Mouse (Mus musculus) left cerebral cortex, adult 2 months (tissue): Measurements from ENCODE around the gene Runx1. TPM values are rescaled to one million over a fixed set of nuclear protein-coding genes. Genes with fewer than 3 reads are reported as not detected.

Experiments
- DNase-seq, 2 experiments: peaks; one replicate each; pipeline ENCODE4 v3.0.0; 2021 to 2022; ENCODE audit warnings: low spot score in 2 of 2, mixed read lengths in 1 of 2; ENCODE audit errors: extremely low spot score in 1 of 2
- H3K27ac ChIP-seq: fragments of 200-600 bp; 2 replicates; pipeline ENCODE4 v1.8.1; 2022
- H3K4me3 ChIP-seq: fragments of 200-600 bp; 2 replicates; pipeline ENCODE4 v1.8.1; 2022
- CTCF ChIP-seq: fragments of 200-600 bp; IDR thresholded peaks from 2 replicates; pipeline ENCODE4 v1.8.1; 2022; ENCODE audit warnings: antibody characterized with exemption, mild to moderate bottlenecking, moderate library complexity
- intact Hi-C: fragments of 180-260 bp; cut with DNase I; formaldehyde crosslinking; loops from one replicate; pipeline ENCODE4 v1.15.1; 2025
- total RNA-seq, 2 experiments: library from RNA; stranded (reverse); gene quantifications; 2 replicates each; pipeline ENCODE4 v1.2.3; 2021

Runx1 gene
- total RNA-seq, 2 experiments from 2014 or later: 1.3 to 1.7 TPM

DNA sequence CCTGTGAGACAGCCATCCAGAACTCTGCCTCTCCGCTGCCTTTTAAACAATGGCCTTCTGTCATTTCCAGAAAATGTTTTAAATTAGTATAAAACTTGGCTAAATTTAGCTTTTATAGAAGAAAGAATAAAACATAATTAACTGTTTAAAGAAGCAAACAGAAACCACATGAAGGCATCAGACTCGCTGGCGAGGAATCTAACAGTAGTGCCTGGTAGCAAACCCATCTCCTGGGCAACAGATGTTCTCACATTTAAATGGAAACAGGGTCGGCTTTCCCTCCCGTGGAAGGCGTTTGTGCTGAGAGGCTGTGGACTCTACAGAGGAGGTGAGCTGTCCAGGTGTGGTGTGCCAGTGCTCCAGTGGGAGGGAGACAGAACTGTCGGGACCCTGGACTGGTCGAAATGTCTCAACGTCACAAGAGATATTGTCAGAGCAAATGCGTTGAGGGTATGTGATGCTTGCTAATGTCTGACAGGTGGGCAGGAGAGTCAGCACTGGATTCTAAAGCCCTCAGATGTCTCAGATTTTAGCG is 87.4 kb downstream of the Runx1 start:
- DNase-seq: no peak
- no peak overlapping the region for H3K4me3 ChIP-seq
- no peak overlapping the region for H3K27ac ChIP-seq
- intact Hi-C loops: no loop called here
- no peak for TF ChIP-seq CTCF

DNA sequence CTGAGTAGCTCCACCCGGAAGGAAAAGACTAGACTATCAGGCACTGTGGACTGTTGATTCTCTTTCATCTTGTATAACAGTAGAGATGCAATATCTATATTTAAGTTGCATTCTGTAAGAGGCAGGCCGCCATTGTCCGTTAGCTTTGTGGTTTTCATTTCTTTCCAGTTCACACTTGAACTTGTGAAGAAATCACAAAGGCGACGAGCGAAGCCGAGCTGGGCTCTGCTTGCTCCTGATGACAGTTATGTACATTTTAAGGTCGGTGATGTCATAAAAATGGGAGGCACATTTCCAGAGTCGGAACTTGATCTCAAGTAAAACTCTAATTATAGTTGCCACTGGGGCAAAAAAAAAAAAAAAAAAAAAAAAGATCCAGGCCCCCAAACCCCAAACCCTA is 99.1 kb downstream of the Runx1 start:
- no peak overlapping the region for H3K4me3 ChIP-seq
- intact Hi-C loops: no loop called here
- no peak overlapping the region for H3K27ac ChIP-seq
- no peak for DNase-seq
- TF ChIP-seq CTCF: no peak

DNA sequence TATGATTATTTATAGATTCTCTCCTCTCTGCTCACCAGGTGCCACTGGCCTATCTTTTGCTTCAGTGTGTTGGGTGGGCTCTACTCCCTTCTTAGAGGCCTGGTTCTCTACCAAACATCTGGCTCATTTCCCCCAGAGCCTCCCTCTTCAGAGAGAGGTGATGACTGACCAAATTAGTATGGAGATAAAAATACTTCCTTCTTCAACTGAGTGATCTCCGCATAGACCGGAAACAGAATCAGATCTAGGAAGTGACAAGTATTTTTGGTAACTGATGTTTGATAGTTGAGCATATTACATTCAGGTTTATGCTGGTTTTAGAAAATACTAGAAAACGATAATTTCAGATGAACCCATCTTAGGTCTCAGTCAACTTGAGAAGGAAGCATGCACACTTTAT is 101.4 kb downstream of the Runx1 start:
- TF ChIP-seq CTCF: no peak
- no peak for DNase-seq
- no peak overlapping the region for H3K4me3 ChIP-seq
- H3K27ac ChIP-seq: no peak overlapping the region
- intact Hi-C loops: no loop called here

DNA sequence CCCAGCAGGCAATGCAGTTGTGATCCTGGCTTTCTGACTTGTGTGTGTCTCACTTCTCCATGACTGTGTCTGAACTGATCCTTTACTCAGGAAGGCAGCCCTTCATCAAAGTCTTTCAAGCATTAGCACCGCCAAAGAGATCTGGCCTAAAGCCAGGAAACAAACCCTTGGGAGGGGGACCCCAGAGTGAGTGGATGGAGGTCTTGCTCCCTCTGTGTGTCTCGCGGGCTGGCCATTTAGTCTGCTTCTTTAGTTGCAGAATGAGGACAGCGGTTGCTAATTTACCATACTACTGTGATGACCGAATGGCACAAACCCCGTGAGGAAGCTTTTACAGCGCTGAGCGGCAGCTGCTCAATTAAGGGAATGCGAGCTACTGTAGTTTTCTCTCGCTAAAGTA is 105.3 kb downstream of the Runx1 start:
- no peak for DNase-seq

DNA sequence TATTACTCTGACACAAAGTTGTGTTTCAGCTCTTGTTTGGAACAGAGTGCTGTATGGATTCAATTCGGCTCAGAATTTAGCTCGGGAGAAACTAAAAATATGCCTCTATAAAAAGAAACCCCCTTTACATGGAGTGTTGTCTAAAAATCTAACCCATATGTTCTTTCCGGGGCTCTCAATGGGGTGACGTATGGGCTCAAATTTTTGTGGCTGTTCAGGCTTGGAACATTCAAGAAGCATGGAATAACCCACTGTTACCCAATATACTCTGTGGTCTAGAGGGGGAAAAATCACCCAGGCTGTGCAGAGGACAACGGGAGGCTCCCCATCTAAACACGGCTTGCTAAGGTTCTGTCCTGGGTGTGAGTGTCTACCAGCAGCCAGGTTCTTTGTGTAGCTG is 106.2 kb downstream of the Runx1 start:
- Histone ChIP-seq H3K27ac (no peak overlapping the region), H3K4me3 (no peak overlapping the region)
- no peak for DNase-seq
- intact Hi-C loops: no loop called here
- TF ChIP-seq CTCF: no peak

More for the DNA sequence above, 105.3 kb downstream of the Runx1 start:
- Histone ChIP-seq H3K27ac (no peak overlapping the region), H3K4me3 (no peak overlapping the region)
- no peak for TF ChIP-seq CTCF
- intact Hi-C loops: no loop called here

DNA sequence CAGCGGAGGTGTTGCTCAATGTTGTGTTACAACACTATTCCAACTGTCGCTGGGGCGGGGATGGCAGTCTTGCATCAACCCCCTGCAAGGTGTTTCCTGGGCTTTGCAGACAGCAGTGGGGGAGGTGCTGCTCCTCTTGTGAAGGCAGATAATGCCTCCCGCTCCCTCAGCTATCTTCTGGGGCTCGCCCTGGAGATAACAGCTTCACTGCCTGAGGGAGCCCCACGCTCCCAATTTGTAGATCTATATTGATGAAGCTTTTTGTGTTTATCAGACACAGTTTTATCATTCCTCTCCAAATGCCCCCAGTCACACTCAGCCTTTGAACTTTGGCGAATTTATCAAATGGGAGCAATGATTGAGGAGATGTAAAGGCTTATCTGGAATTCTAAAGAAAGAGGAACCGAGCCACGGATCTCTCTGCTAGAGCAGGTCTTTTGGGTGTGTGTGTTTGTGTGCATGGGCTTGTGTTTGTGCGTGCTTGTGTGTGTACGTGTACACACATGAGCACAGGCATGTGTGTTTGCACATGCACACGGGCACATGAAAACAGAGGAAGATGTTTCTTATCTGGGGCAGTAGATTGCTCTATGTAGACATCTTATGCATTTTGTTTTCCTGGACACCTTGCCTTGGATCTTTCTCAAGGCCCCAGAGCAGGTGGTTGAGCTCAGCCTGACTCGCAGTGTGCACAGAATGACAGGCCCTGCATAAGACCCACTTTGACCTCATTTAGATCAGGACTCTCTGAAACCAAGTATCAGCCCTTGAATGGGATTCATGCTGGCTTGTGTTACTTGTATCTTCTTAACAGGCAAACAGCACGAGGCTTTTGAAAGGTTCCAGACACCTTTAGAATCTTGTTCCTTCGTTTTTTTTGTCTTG is 110.1 kb downstream of the Runx1 start:
- TF ChIP-seq CTCF: no peak
- Histone ChIP-seq H3K4me3 (no peak overlapping the region), H3K27ac (no peak overlapping the region)
- intact Hi-C loops: no loop called here
- no peak for DNase-seq

DNA sequence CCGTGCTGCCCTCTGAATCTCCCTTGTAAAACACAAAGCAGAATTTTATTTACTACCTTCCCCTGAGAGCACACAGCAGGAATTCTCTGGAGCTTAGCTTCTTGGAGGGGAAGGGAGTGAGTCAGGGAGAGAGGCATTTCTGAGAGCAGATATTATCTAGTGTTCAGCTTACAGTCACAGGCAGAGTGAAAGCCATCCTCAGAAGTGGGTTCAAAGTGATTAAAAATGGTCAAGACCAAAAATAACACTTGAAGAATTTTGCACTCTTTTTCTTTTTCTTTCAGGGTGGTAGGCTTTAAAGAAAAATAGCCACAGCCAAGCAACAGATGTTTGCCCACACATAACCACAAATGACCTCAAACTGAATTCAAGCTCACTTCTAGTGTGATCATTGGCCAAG is 115.8 kb downstream of the Runx1 start:
- H3K27ac ChIP-seq: no peak overlapping the region
- no peak for DNase-seq
- intact Hi-C loops: no loop called here
- TF ChIP-seq CTCF: no peak
- H3K4me3 ChIP-seq: no peak overlapping the region

DNA sequence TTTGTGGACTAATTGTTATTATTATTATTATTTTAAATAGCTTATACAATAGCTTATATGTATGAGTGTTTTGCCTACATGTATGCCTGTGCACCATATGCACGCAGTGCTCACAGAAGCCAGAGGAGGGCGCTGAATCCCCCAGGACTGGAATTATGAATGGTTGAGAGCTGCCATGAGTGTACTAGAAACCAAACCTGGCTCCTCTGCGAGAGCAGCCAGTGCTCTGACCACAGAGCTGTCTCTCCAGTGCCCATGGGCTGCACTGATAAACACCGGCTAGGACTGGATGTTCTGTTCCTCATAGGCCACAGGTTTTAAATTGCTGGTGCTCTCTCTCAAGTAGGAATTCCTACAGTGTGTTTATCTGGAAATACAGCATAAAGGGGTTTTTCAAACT is 117.2 kb downstream of the Runx1 start:
- TF ChIP-seq CTCF: no peak; the same call in 1 of the 2 replicates
- intact Hi-C loops: no loop called here
- Histone ChIP-seq H3K27ac (no peak overlapping the region), H3K4me3 (no peak overlapping the region)
- DNase-seq: no peak

DNA sequence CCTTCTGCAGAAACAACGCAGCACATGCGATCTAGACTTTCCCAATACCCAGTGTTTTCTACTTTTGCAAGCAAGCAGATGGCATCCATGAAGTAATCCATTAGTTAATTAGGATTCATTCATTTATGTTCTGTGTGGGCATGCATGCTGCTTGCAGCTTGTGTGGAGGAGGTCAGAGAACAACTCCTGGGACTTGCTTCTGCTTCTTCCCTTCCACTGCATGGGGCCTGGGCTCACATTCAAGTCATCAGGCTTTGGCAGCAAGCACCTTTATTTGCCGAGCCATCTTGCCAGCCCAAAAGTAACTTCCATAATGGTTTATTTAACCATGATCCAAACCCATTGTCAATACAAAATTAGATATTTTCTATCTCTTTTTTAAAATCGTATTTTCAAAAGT is 118.2 kb downstream of the Runx1 start:
- Histone ChIP-seq H3K4me3 (no peak overlapping the region), H3K27ac (no peak overlapping the region)
- DNase-seq: no peak
- intact Hi-C loops: no loop called here
- TF ChIP-seq CTCF: no peak

DNA sequence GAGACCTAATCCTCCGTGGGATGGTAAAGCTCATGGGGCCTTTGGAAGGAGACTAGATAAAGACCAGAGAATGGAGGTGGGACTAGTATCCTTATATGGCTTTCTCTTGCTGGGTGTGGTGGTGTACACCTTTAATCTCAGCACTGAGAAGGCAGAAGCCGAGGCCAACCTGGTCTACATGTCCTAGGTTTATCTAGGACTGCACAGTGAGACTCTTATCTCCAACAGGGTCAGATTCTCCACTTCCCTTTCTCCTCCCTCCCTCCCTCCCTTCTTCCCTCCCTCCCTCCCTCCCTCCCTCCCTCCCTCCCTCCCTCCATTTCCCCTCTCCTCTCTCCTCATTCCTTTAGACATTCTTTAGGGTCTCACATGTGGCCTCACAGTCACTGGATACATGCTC is 118.8 kb downstream of the Runx1 start:
- no peak for TF ChIP-seq CTCF
- no peak overlapping the region for H3K4me3 ChIP-seq
- intact Hi-C loops: no loop called here
- H3K27ac ChIP-seq: no peak overlapping the region
- no peak for DNase-seq

DNA sequence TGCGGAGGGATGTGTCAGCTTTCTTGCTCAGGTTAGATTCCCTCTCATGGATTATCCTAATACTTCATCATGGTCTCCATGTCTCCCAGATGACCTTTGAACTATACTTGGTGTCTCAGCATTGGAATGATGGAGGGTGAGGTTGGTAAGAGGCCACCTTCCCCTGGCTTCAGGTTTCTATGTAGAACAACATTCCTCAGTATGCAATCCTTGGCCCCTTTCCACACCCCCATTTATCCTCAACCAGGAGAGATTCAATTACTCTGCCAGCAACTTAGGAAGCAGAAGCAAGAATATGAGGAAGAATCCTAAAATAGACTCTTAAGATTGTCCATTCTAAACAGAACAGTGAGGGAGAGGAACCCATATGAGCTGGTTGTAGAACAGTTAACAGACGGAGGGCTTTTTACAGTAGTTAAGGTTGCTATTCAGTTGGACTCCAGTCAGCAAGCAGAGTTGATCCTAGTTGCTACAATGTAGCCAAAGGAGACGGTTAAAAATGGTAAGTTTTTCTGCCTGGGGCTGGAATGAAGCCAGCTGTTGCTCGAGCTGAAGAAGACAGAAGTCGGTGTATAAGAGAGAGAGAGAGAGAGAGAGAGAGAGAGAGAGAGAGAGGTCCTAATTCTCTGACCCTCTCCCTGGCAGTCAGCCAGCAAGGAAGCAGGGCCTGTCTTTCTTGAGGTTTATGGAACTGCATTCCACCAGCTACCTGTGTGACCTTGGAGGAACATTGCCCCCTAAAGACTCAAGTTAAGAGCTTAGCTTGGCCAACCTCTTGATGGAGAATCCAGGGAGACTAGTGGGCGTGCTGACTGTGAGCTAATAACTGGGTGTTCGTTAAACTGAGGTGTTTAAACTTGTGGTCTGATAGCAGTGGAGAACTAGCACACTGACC is 120.1 kb downstream of the Runx1 start:
- no peak for TF ChIP-seq CTCF

DNA sequence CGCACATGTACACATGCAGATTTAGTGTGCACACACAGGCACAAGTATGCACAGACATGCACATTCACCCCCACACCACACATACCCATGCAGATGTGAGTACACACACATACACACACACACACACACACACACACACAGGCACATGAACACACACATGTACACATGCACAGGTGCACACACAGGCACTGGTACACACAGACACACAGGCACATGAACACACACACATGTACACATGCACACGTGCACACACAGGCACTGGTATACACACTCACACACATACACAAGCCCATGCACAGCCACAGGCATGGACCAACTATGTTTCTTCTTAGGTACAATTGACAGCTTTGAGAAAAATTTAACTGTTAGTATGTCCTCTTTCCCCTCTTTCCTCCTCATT is 122.1 kb downstream of the Runx1 start:
- Histone ChIP-seq H3K4me3 (no peak overlapping the region), H3K27ac (no peak overlapping the region)
- intact Hi-C loops: no loop called here
- no peak for TF ChIP-seq CTCF
- no peak for DNase-seq

More for the DNA sequence above, 120.1 kb downstream of the Runx1 start:
- Histone ChIP-seq H3K4me3 (no peak overlapping the region), H3K27ac (no peak overlapping the region)
- intact Hi-C loops: no loop called here
- no peak for DNase-seq
